17 mouse cellular contexts compared by ENCODE assay signal in the genomic region with DNA sequence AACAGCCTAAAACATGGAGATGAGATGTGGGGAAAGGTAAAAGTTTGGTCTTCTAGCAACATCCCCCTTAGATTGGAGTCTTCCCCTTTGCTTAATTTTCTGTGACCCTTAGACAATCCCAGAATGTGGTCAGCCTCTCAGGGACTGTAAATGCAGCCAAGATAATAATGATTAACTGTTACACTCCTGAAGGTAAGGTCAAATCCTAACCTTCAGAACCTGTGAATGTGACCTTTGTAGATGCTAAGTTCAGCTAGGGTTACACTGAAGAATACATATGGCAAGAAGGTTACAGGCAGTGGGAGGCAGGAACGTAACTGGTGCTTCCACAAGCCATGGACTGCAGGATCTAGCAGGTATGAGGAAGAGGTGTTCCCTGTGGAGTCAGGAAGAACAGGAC.
"Had no signal": no experiment of that assay in that cellular context is flagged by ENCODE, and none has a peak within 500 bp of the region (broad histone marks: within the 10 kb centered on the region; RNA-seq: fewer than 3 reads in every experiment).

No protein-coding gene starts in this region.

- H3K27me3 ChIP-seq: limb, embryonic 13.5 days; liver, embryonic 15.5 days; midbrain, embryonic 13.5 days; neural tube, embryonic 13.5 days had no signal

- DNase-seq: kidney, postnatal 4 days; lung, adult 2 months; lung, postnatal 14 days; lung, postnatal 4 days; retina, postnatal 1 day; thymus, adult 18-20 months; thymus, postnatal 4 days had no signal

- H3K4me3 ChIP-seq: limb, embryonic 10.5 days; limb, embryonic 13.5 days; liver, embryonic 15.5 days; midbrain, embryonic 10.5 days; midbrain, embryonic 13.5 days; myocyte; neural tube, embryonic 13.5 days had no signal

- H3K36me3 ChIP-seq: limb, embryonic 10.5 days; limb, embryonic 13.5 days; liver, embryonic 15.5 days; midbrain, embryonic 10.5 days; midbrain, embryonic 13.5 days; neural tube, embryonic 13.5 days had no signal

- ATAC-seq: hindbrain, postnatal 0 days; midbrain, embryonic 13.5 days; midbrain, embryonic 16.5 days had no signal

- H3K9me3 ChIP-seq: limb, embryonic 10.5 days; limb, embryonic 13.5 days; liver, embryonic 15.5 days; midbrain, embryonic 10.5 days; midbrain, embryonic 13.5 days; neural tube, embryonic 13.5 days had no signal

- H3K9ac ChIP-seq: limb, embryonic 13.5 days; liver, embryonic 15.5 days; midbrain, embryonic 13.5 days; neural tube, embryonic 13.5 days had no signal

- H3K4me1 ChIP-seq: limb, embryonic 10.5 days; limb, embryonic 13.5 days; midbrain, embryonic 10.5 days; midbrain, embryonic 13.5 days; neural tube, embryonic 13.5 days had no signal

- H3K4me2 ChIP-seq: limb, embryonic 13.5 days; liver, embryonic 11.5 days; liver, embryonic 15.5 days; midbrain, embryonic 13.5 days; neural tube, embryonic 13.5 days had no signal

- H3K27ac ChIP-seq: hindbrain, postnatal 0 days; limb, embryonic 10.5 days; limb, embryonic 13.5 days; liver, embryonic 15.5 days; midbrain, embryonic 10.5 days; midbrain, embryonic 13.5 days; neural tube, embryonic 13.5 days had no signal
